Mouse (Mus musculus): ENCODE measurements around the gene Il31ra. TPM values are rescaled to one million over a fixed set of nuclear protein-coding genes. Genes with fewer than 3 reads are reported as not detected.

Il31ra gene
- total RNA-seq, 1 experiment from 2014 or later: 2.0 TPM

GRCm38 (mm10) chr13:112523346-112523970 lies 70.7 kb downstream of the Il31ra start:
- no peak for ATAC-seq (replicated peaks in 1 of 2; ENCODE audit: insufficient read depth in 1 of 2, low FRiP score in 2 of 2, low TSS enrichment in 1 of 2, low read depth in 1 of 2, poor library complexity in 2 of 2, severe bottlenecking in 2 of 2)

- ATAC-seq (replicated peaks in 1 of 2; ENCODE audit: insufficient read depth in 1 of 2, low FRiP score in 2 of 2, low TSS enrichment in 1 of 2, low read depth in 1 of 2, poor library complexity in 2 of 2, severe bottlenecking in 2 of 2): no peak
Observed at GRCm38 (mm10) chr13:112522896-112523295, 71.3 kb downstream of the Il31ra start.

GRCm38 (mm10) chr13:112522261-112522660 lies 71.9 kb downstream of the Il31ra start:
- peak; percentile 51 to 67; a peak in 2 of 4 replicates for ATAC-seq (replicated peaks in 1 of 2; ENCODE audit: insufficient read depth in 1 of 2, low FRiP score in 2 of 2, low TSS enrichment in 1 of 2, low read depth in 1 of 2, poor library complexity in 2 of 2, severe bottlenecking in 2 of 2)

- no peak for ATAC-seq (replicated peaks in 1 of 2; ENCODE audit: insufficient read depth in 1 of 2, low FRiP score in 2 of 2, low TSS enrichment in 1 of 2, low read depth in 1 of 2, poor library complexity in 2 of 2, severe bottlenecking in 2 of 2)
Observed at GRCm38 (mm10) chr13:112514546-112514945, 79.6 kb downstream of the Il31ra start.

- no peak for ATAC-seq (replicated peaks in 1 of 2; ENCODE audit: insufficient read depth in 1 of 2, low FRiP score in 2 of 2, low TSS enrichment in 1 of 2, low read depth in 1 of 2, poor library complexity in 2 of 2, severe bottlenecking in 2 of 2)
Observed at GRCm38 (mm10) chr13:112512824-112513223, 81.3 kb downstream of the Il31ra start.

GRCm38 (mm10) chr13:112511810-112512209 lies 82.3 kb downstream of the Il31ra start:
- ATAC-seq (replicated peaks in 1 of 2; ENCODE audit: insufficient read depth in 1 of 2, low FRiP score in 2 of 2, low TSS enrichment in 1 of 2, low read depth in 1 of 2, poor library complexity in 2 of 2, severe bottlenecking in 2 of 2): no peak

GRCm38 (mm10) chr13:112511261-112511660 lies 82.9 kb downstream of the Il31ra start:
- no peak for ATAC-seq (replicated peaks in 1 of 2; ENCODE audit: insufficient read depth in 1 of 2, low FRiP score in 2 of 2, low TSS enrichment in 1 of 2, low read depth in 1 of 2, poor library complexity in 2 of 2, severe bottlenecking in 2 of 2)

GRCm38 (mm10) chr13:112510437-112511212 lies 83.5 kb downstream of the Il31ra start:
- ATAC-seq (replicated peaks in 1 of 2; ENCODE audit: insufficient read depth in 1 of 2, low FRiP score in 2 of 2, low TSS enrichment in 1 of 2, low read depth in 1 of 2, poor library complexity in 2 of 2, severe bottlenecking in 2 of 2): peak; percentile 10 to 26; a peak in 1 of 4 replicates

- peak; percentile 52 to 65; a peak in 2 of 4 replicates for ATAC-seq (replicated peaks in 1 of 2; ENCODE audit: insufficient read depth in 1 of 2, low FRiP score in 2 of 2, low TSS enrichment in 1 of 2, low read depth in 1 of 2, poor library complexity in 2 of 2, severe bottlenecking in 2 of 2)
Observed at GRCm38 (mm10) chr13:112509465-112509864, 84.7 kb downstream of the Il31ra start.

- ATAC-seq (replicated peaks in 1 of 2; ENCODE audit: insufficient read depth in 1 of 2, low FRiP score in 2 of 2, low TSS enrichment in 1 of 2, low read depth in 1 of 2, poor library complexity in 2 of 2, severe bottlenecking in 2 of 2): no peak
Observed at GRCm38 (mm10) chr13:112508487-112508886, 85.7 kb downstream of the Il31ra start.

- no peak for ATAC-seq (replicated peaks in 1 of 2; ENCODE audit: insufficient read depth in 1 of 2, low FRiP score in 2 of 2, low TSS enrichment in 1 of 2, low read depth in 1 of 2, poor library complexity in 2 of 2, severe bottlenecking in 2 of 2)
Observed at GRCm38 (mm10) chr13:112507691-112508090, 86.5 kb downstream of the Il31ra start.

- ATAC-seq (replicated peaks in 1 of 2; ENCODE audit: insufficient read depth in 1 of 2, low FRiP score in 2 of 2, low TSS enrichment in 1 of 2, low read depth in 1 of 2, poor library complexity in 2 of 2, severe bottlenecking in 2 of 2): no peak
Observed at GRCm38 (mm10) chr13:112506766-112507165, 87.4 kb downstream of the Il31ra start.

GRCm38 (mm10) chr13:112505436-112505835 lies 88.7 kb downstream of the Il31ra start:
- ATAC-seq (replicated peaks in 1 of 2; ENCODE audit: insufficient read depth in 1 of 2, low FRiP score in 2 of 2, low TSS enrichment in 1 of 2, low read depth in 1 of 2, poor library complexity in 2 of 2, severe bottlenecking in 2 of 2): no peak

- ATAC-seq (replicated peaks in 1 of 2; ENCODE audit: insufficient read depth in 1 of 2, low FRiP score in 2 of 2, low TSS enrichment in 1 of 2, low read depth in 1 of 2, poor library complexity in 2 of 2, severe bottlenecking in 2 of 2): no peak
Observed at GRCm38 (mm10) chr13:112503846-112504245, 90.3 kb downstream of the Il31ra start.

GRCm38 (mm10) chr13:112500466-112500865 lies 93.7 kb downstream of the Il31ra start:
- ATAC-seq (replicated peaks in 1 of 2; ENCODE audit: insufficient read depth in 1 of 2, low FRiP score in 2 of 2, low TSS enrichment in 1 of 2, low read depth in 1 of 2, poor library complexity in 2 of 2, severe bottlenecking in 2 of 2): no peak

GRCm38 (mm10) chr13:112500027-112500426 lies 94.1 kb downstream of the Il31ra start:
- no peak for ATAC-seq (replicated peaks in 1 of 2; ENCODE audit: insufficient read depth in 1 of 2, low FRiP score in 2 of 2, low TSS enrichment in 1 of 2, low read depth in 1 of 2, poor library complexity in 2 of 2, severe bottlenecking in 2 of 2)

GRCm38 (mm10) chr13:112494590-112494989 lies 99.6 kb downstream of the Il31ra start:
- no peak for ATAC-seq (replicated peaks in 1 of 2; ENCODE audit: insufficient read depth in 1 of 2, low FRiP score in 2 of 2, low TSS enrichment in 1 of 2, low read depth in 1 of 2, poor library complexity in 2 of 2, severe bottlenecking in 2 of 2)

GRCm38 (mm10) chr13:112492285-112492678 lies 101.9 kb downstream of the Il31ra start:
- no peak for ATAC-seq (replicated peaks in 1 of 2; ENCODE audit: insufficient read depth in 1 of 2, low FRiP score in 2 of 2, low TSS enrichment in 1 of 2, low read depth in 1 of 2, poor library complexity in 2 of 2, severe bottlenecking in 2 of 2)

Data from hematopoietic stem cell, adult 5-6 weeks (primary cell).